Mouse (Mus musculus): ENCODE data around the gene Cd36. TPM values are rescaled to one million over a fixed set of nuclear protein-coding genes. Genes with fewer than 3 reads are reported as not detected.

Cd36 gene
- polyA plus RNA-seq, 1 experiment from 2014 or later: 0.95 TPM

- DNase-seq (ENCODE audit: low spot score): no peak
- H3K27ac ChIP-seq (replicated peaks): no peak overlapping the region
- no peaks in the 10 kb centered on the region for H3K27me3 ChIP-seq (replicated peaks; ENCODE audit: low read depth, poor library complexity, severe bottlenecking)
- WGBS: 87% methylated on average over 3 of the region's 3 CpGs
- H3K4me1 ChIP-seq: no peaks in the 10 kb centered on the region
- H3K36me3 ChIP-seq (replicated peaks): no peaks in the 10 kb centered on the region
- no peak overlapping the region for H3K4me3 ChIP-seq
- H3K9me3 ChIP-seq: no peaks in the 10 kb centered on the region
These were observed 34.3 kb downstream of the Cd36 start for GRCm38 (mm10) chr5:17854127-17854923.

GRCm38 (mm10) chr5:17850582-17850981 lies 38.0 kb downstream of the Cd36 start:
- WGBS: 86% methylated on average over 2 of the region's 2 CpGs
- Histone ChIP-seq H3K36me3 (replicated peaks) (no peaks in the 10 kb centered on the region), H3K9me3 (no peaks in the 10 kb centered on the region), H3K27ac (replicated peaks) (no peak overlapping the region), H3K4me3 (no peak overlapping the region), H3K27me3 (replicated peaks; ENCODE audit: low read depth, poor library complexity, severe bottlenecking) (no peaks in the 10 kb centered on the region), H3K4me1 (no peaks in the 10 kb centered on the region)
- no peak for DNase-seq (ENCODE audit: low spot score)

GRCm38 (mm10) chr5:17849582-17849981 lies 39.0 kb downstream of the Cd36 start:
- Histone ChIP-seq H3K27ac (replicated peaks) (no peak overlapping the region), H3K36me3 (replicated peaks) (no peaks in the 10 kb centered on the region), H3K4me1 (no peaks in the 10 kb centered on the region), H3K4me3 (no peak overlapping the region), H3K9me3 (no peaks in the 10 kb centered on the region), H3K27me3 (replicated peaks; ENCODE audit: low read depth, poor library complexity, severe bottlenecking) (no peaks in the 10 kb centered on the region)
- DNase-seq (ENCODE audit: low spot score): no peak
- WGBS: 90% methylated on average over 1 of the region's 1 CpGs

- H3K4me3 ChIP-seq: no peak overlapping the region
- WGBS: 88% methylated on average over 2 of the region's 2 CpGs
- H3K27ac ChIP-seq (replicated peaks): no peak overlapping the region
- no peak for DNase-seq (ENCODE audit: low spot score)
- no peaks in the 10 kb centered on the region for H3K4me1 ChIP-seq
- H3K27me3 ChIP-seq (replicated peaks; ENCODE audit: low read depth, poor library complexity, severe bottlenecking): no peaks in the 10 kb centered on the region
- no peaks in the 10 kb centered on the region for H3K36me3 ChIP-seq (replicated peaks)
- no peaks in the 10 kb centered on the region for H3K9me3 ChIP-seq
These were observed 39.9 kb downstream of the Cd36 start for GRCm38 (mm10) chr5:17848733-17849132.

- no peaks in the 10 kb centered on the region for H3K4me1 ChIP-seq
- no peak overlapping the region for H3K27ac ChIP-seq (replicated peaks)
- no peak for DNase-seq (ENCODE audit: low spot score)
- no peaks in the 10 kb centered on the region for H3K36me3 ChIP-seq (replicated peaks)
- no peak overlapping the region for H3K4me3 ChIP-seq
- no peaks in the 10 kb centered on the region for H3K9me3 ChIP-seq
- WGBS: 88% methylated on average over 1 of the region's 1 CpGs
- no peaks in the 10 kb centered on the region for H3K27me3 ChIP-seq (replicated peaks; ENCODE audit: low read depth, poor library complexity, severe bottlenecking)
These were observed 40.3 kb downstream of the Cd36 start for GRCm38 (mm10) chr5:17848267-17848666.

GRCm38 (mm10) chr5:17843921-17844320 lies 44.7 kb downstream of the Cd36 start:
- DNase-seq (ENCODE audit: low spot score): no peak
- WGBS: 94% methylated on average over 3 of the region's 3 CpGs
- no peaks in the 10 kb centered on the region for H3K9me3 ChIP-seq

GRCm38 (mm10) chr5:17843316-17843715 lies 45.3 kb downstream of the Cd36 start:
- H3K9me3 ChIP-seq: no peaks in the 10 kb centered on the region
- H3K36me3 ChIP-seq (replicated peaks): no peaks in the 10 kb centered on the region
- H3K27me3 ChIP-seq (replicated peaks; ENCODE audit: low read depth, poor library complexity, severe bottlenecking): no peaks in the 10 kb centered on the region
- H3K4me3 ChIP-seq: no peak overlapping the region
- DNase-seq (ENCODE audit: low spot score): no peak
- no peaks in the 10 kb centered on the region for H3K4me1 ChIP-seq
- H3K27ac ChIP-seq (replicated peaks): no peak overlapping the region
- WGBS: 87% methylated on average over 5 of the region's 5 CpGs

More at GRCm38 (mm10) chr5:17843921-17844320, 44.7 kb downstream of the Cd36 start:
- no peaks in the 10 kb centered on the region for H3K36me3 ChIP-seq (replicated peaks)
- H3K4me1 ChIP-seq: no peaks in the 10 kb centered on the region
- no peaks in the 10 kb centered on the region for H3K27me3 ChIP-seq (replicated peaks; ENCODE audit: low read depth, poor library complexity, severe bottlenecking)
- no peak overlapping the region for H3K4me3 ChIP-seq
- no peak overlapping the region for H3K27ac ChIP-seq (replicated peaks)

GRCm38 (mm10) chr5:17842111-17842729 lies 46.4 kb downstream of the Cd36 start:
- no peaks in the 10 kb centered on the region for H3K9me3 ChIP-seq
- no peak overlapping the region for H3K4me3 ChIP-seq
- no peak overlapping the region for H3K27ac ChIP-seq (replicated peaks)
- H3K36me3 ChIP-seq (replicated peaks): no peaks in the 10 kb centered on the region
- no peak for DNase-seq (ENCODE audit: low spot score)
- 86% methylated on average over 7 of the region's 7 CpGs for WGBS
- H3K4me1 ChIP-seq: no peaks in the 10 kb centered on the region
- no peaks in the 10 kb centered on the region for H3K27me3 ChIP-seq (replicated peaks; ENCODE audit: low read depth, poor library complexity, severe bottlenecking)

- Histone ChIP-seq H3K27me3 (replicated peaks; ENCODE audit: low read depth, poor library complexity, severe bottlenecking) (no peaks in the 10 kb centered on the region), H3K9me3 (no peaks in the 10 kb centered on the region), H3K4me1 (no peaks in the 10 kb centered on the region), H3K4me3 (no peak overlapping the region), H3K36me3 (replicated peaks) (no peaks in the 10 kb centered on the region), H3K27ac (replicated peaks) (no peak overlapping the region)
- 86% methylated on average over 2 of the region's 2 CpGs for WGBS
- DNase-seq (ENCODE audit: low spot score): no peak
These were observed 49.1 kb downstream of the Cd36 start for GRCm38 (mm10) chr5:17839549-17839948.

GRCm38 (mm10) chr5:17836408-17836807 lies 52.2 kb downstream of the Cd36 start:
- no peak overlapping the region for H3K27ac ChIP-seq (replicated peaks)
- WGBS: 88% methylated on average over 4 of the region's 4 CpGs
- no peak overlapping the region for H3K4me3 ChIP-seq
- H3K4me1 ChIP-seq: no peaks in the 10 kb centered on the region
- no peak for DNase-seq (ENCODE audit: low spot score)
- no peaks in the 10 kb centered on the region for H3K36me3 ChIP-seq (replicated peaks)
- H3K27me3 ChIP-seq (replicated peaks; ENCODE audit: low read depth, poor library complexity, severe bottlenecking): no peaks in the 10 kb centered on the region
- no peaks in the 10 kb centered on the region for H3K9me3 ChIP-seq

GRCm38 (mm10) chr5:17835302-17836097 lies 53.1 kb downstream of the Cd36 start:
- no peaks in the 10 kb centered on the region for H3K27me3 ChIP-seq (replicated peaks; ENCODE audit: low read depth, poor library complexity, severe bottlenecking)
- DNase-seq (ENCODE audit: low spot score): no peak
- no peaks in the 10 kb centered on the region for H3K36me3 ChIP-seq (replicated peaks)
- H3K4me1 ChIP-seq: no peaks in the 10 kb centered on the region
- no peak overlapping the region for H3K27ac ChIP-seq (replicated peaks)
- WGBS: 41% methylated on average over 4 of the region's 4 CpGs
- H3K4me3 ChIP-seq: no peak overlapping the region
- H3K9me3 ChIP-seq: no peaks in the 10 kb centered on the region

GRCm38 (mm10) chr5:17833797-17834196 lies 54.8 kb downstream of the Cd36 start:
- WGBS: 93% methylated on average over 1 of the region's 1 CpGs
- Histone ChIP-seq H3K4me3 (no peak overlapping the region), H3K9me3 (no peaks in the 10 kb centered on the region), H3K27me3 (replicated peaks; ENCODE audit: low read depth, poor library complexity, severe bottlenecking) (no peaks in the 10 kb centered on the region), H3K27ac (replicated peaks) (no peak overlapping the region), H3K36me3 (replicated peaks) (no peaks in the 10 kb centered on the region), H3K4me1 (no peaks in the 10 kb centered on the region)
- DNase-seq (ENCODE audit: low spot score): no peak

Measured in embryonic facial prominence, embryonic 10.5 days (tissue).